23 mouse cellular contexts compared by ENCODE assay signal in genomic region chr2:30386913-30387312, GRCm38 (mm10).
"Had no signal": no experiment of that assay in that cellular context is flagged by ENCODE, and none has a peak within 500 bp of the region (broad histone marks: within the 10 kb centered on the region; RNA-seq: fewer than 3 reads in every experiment).

No protein-coding gene starts in this region.

- H3K4me1 ChIP-seq: heart, embryonic 12.5 days; intestine, embryonic 15.5 days had no signal

- H3K4me2 ChIP-seq: heart, embryonic 12.5 days; hindbrain, embryonic 12.5 days; hindbrain, embryonic 14.5 days; intestine, embryonic 15.5 days; limb, embryonic 12.5 days; liver, embryonic 13.5 days; liver, embryonic 15.5 days had no signal

- DNase-seq: gastrocnemius, postnatal 14 days; heart, adult 18-20 months; heart, postnatal 10 days; heart, postnatal 4 days; kidney, adult 18-20 months; kidney, adult 8-10 months; kidney, postnatal 14 days; kidney, postnatal 36 days; liver; liver, embryonic 13.5 days had no signal

- ATAC-seq: hindbrain, embryonic 16.5 days; inflammation-experienced regulatory T-cells, adult 6 months; intestine, embryonic 15.5 days; intestine, postnatal 0 days had no signal

- H3K9me3 ChIP-seq: heart, embryonic 12.5 days; hindbrain, embryonic 10.5 days; hindbrain, embryonic 12.5 days; intestine, embryonic 15.5 days; limb, embryonic 10.5 days; limb, embryonic 12.5 days; liver, embryonic 13.5 days; liver, embryonic 15.5 days had no signal

- H3K9ac ChIP-seq: heart, embryonic 12.5 days; hindbrain, embryonic 12.5 days; hindbrain, embryonic 14.5 days; intestine, embryonic 15.5 days; limb, embryonic 12.5 days; liver, embryonic 13.5 days; liver, embryonic 15.5 days had no signal

- H3K4me3 ChIP-seq: heart, embryonic 12.5 days; hindbrain, embryonic 10.5 days; hindbrain, embryonic 12.5 days; intestine, embryonic 15.5 days; layer of hippocampus, adult 2 months; left cerebral cortex, adult 2 months; limb, embryonic 10.5 days; limb, embryonic 12.5 days; liver, embryonic 13.5 days; liver, embryonic 15.5 days had no signal

- H3K27me3 ChIP-seq: heart, embryonic 12.5 days; hindbrain, embryonic 12.5 days; intestine, embryonic 15.5 days; limb, embryonic 12.5 days; liver, embryonic 13.5 days; liver, embryonic 15.5 days had no signal

- H3K27ac ChIP-seq: hindbrain, embryonic 10.5 days; hindbrain, embryonic 12.5 days; hindbrain, embryonic 14.5 days; intestine, embryonic 15.5 days; layer of hippocampus, adult 2 months; left cerebral cortex, adult 2 months; limb, embryonic 10.5 days; limb, embryonic 12.5 days; liver, embryonic 13.5 days; liver, embryonic 15.5 days had no signal
